In genomic region chr5:35387834-35388490, GRCm38 (mm10) we compare ENCODE assay signal across 8 mouse cellular contexts. TPM values are rescaled to one million over a fixed set of nuclear protein-coding genes. Genes with fewer than 3 reads are reported as not detected.
DNase-seq lines count a peak whose midpoint lies in the region; ATAC-seq lines count a peak whose summit lies in the region.

No protein-coding gene starts in this region.

- H3K4me1 ChIP-seq in heart, embryonic 13.5 days, result peaks cover 27% of the 10 kb centered on the region
- H3K4me1 ChIP-seq in embryonic facial prominence, embryonic 12.5 days, result peaks cover 16% of the 10 kb centered on the region
- peaks cover 23% of the 10 kb centered on the region for H3K4me1 ChIP-seq in intestine, embryonic 15.5 days (replicated peaks)
- H3K4me1 ChIP-seq in midbrain, embryonic 16.5 days (ENCODE audit: control insufficient read depth, insufficient read depth, low read length), result peaks cover 18% of the 10 kb centered on the region

- no peak for DNase-seq in heart, adult 9 months (ENCODE audit: low spot score in 2 of 2)
- DNase-seq in spleen, adult 12 weeks (ENCODE audit: low spot score), result no peak
- no peak for DNase-seq in right cerebral cortex, adult 18-20 months
- DNase-seq in left cerebral cortex, adult 11 months (ENCODE audit: low spot score), result no peak

- peak overlapping the region; percentile 60 for H3K4me3 ChIP-seq in heart, embryonic 13.5 days
- H3K4me3 ChIP-seq in embryonic facial prominence, embryonic 12.5 days, result peak overlapping the region; percentile 51
- peak overlapping the region; percentile 54 for H3K4me3 ChIP-seq in intestine, embryonic 15.5 days (replicated peaks)
- peak overlapping the region; percentile 36 for H3K4me3 ChIP-seq in midbrain, embryonic 16.5 days (ENCODE audit: low read depth, low read length)

- H3K9me3 ChIP-seq in heart, embryonic 13.5 days, result no peaks in the 10 kb centered on the region
- no peaks in the 10 kb centered on the region for H3K9me3 ChIP-seq in embryonic facial prominence, embryonic 12.5 days
- H3K9me3 ChIP-seq in intestine, embryonic 15.5 days, result no peaks in the 10 kb centered on the region
- H3K9me3 ChIP-seq in midbrain, embryonic 16.5 days (replicated peaks; ENCODE audit: control insufficient read depth, low read length, poor library complexity, severe bottlenecking), result no peaks in the 10 kb centered on the region

- H3K9ac ChIP-seq in heart, embryonic 13.5 days, result no peak overlapping the region
- H3K9ac ChIP-seq in embryonic facial prominence, embryonic 12.5 days, result no peak overlapping the region
- no peak overlapping the region for H3K9ac ChIP-seq in intestine, embryonic 15.5 days
- no peak overlapping the region for H3K9ac ChIP-seq in midbrain, embryonic 16.5 days (ENCODE audit: low read depth, low read length)

- H3K36me3 ChIP-seq in heart, embryonic 13.5 days, result no peaks in the 10 kb centered on the region
- no peaks in the 10 kb centered on the region for H3K36me3 ChIP-seq in embryonic facial prominence, embryonic 12.5 days
- H3K36me3 ChIP-seq in intestine, embryonic 15.5 days, result no peaks in the 10 kb centered on the region
- H3K36me3 ChIP-seq in midbrain, embryonic 16.5 days (ENCODE audit: control insufficient read depth, insufficient read depth, low read length), result no peaks in the 10 kb centered on the region

- peak overlapping the region; percentile 75 for H3K4me2 ChIP-seq in heart, embryonic 13.5 days
- H3K4me2 ChIP-seq in embryonic facial prominence, embryonic 12.5 days (replicated peaks), result peak overlapping the region; percentile 77
- peak overlapping the region; percentile 83 for H3K4me2 ChIP-seq in intestine, embryonic 15.5 days (replicated peaks)
- peak overlapping the region; percentile 57 for H3K4me2 ChIP-seq in midbrain, embryonic 16.5 days (ENCODE audit: low read length)

- H3K27ac ChIP-seq in heart, embryonic 13.5 days (replicated peaks), result no peak overlapping the region
- H3K27ac ChIP-seq in embryonic facial prominence, embryonic 12.5 days, result no peak overlapping the region
- H3K27ac ChIP-seq in intestine, embryonic 15.5 days, result no peak overlapping the region
- H3K27ac ChIP-seq in midbrain, embryonic 16.5 days (ENCODE audit: low read length), result no peak overlapping the region

- ATAC-seq in heart, embryonic 13.5 days (ENCODE audit: extremely low read depth, insufficient number of reproducible peaks, low FRiP score, low TSS enrichment), result no peak
- ATAC-seq in embryonic facial prominence, embryonic 12.5 days (ENCODE audit: insufficient number of reproducible peaks, insufficient read depth, low FRiP score, low TSS enrichment), result no peak
- no peak for ATAC-seq in intestine, embryonic 15.5 days
- ATAC-seq in midbrain, embryonic 16.5 days, result no peak

- WGBS in heart, embryonic 13.5 days, result 2% methylated on average over 38 of the region's 38 CpGs
- WGBS in embryonic facial prominence, embryonic 12.5 days, result under 1% methylated on average over 38 of the region's 38 CpGs
- WGBS in intestine, embryonic 15.5 days, result 2% methylated on average over 38 of the region's 38 CpGs
- 1% methylated on average over 38 of the region's 38 CpGs for WGBS in midbrain, embryonic 16.5 days

- H3K27me3 ChIP-seq in heart, embryonic 13.5 days (replicated peaks), result peaks cover 100% of the 10 kb centered on the region
- peaks cover 100% of the 10 kb centered on the region for H3K27me3 ChIP-seq in embryonic facial prominence, embryonic 12.5 days
- H3K27me3 ChIP-seq in intestine, embryonic 15.5 days (replicated peaks), result peaks cover 100% of the 10 kb centered on the region
- peaks cover 98% of the 10 kb centered on the region for H3K27me3 ChIP-seq in midbrain, embryonic 16.5 days (ENCODE audit: control insufficient read depth, insufficient read depth, low read depth, low read length)

RNA-seq across cellular contexts. Expression of gene Hmx1, which starts 0.9 kb away (rescaled TPM):
- polyA plus RNA-seq in heart, embryonic 13.5 days (2015; fragmentation: Nextera tagmentation; extraction: Ambion mirVana), result 0.13 TPM in 1 of 2 replicates, not detected in the other
- 11.1 and 17.3 TPM in 2 replicates for polyA plus RNA-seq in embryonic facial prominence, embryonic 12.5 days (2016; fragmentation: Nextera tagmentation; extraction: Ambion mirVana)
- 0.09 and 0.18 TPM in 2 replicates for polyA plus RNA-seq in intestine, embryonic 15.5 days (2015; fragmentation: Nextera tagmentation; extraction: Ambion mirVana)
- not detected in 2 replicates for polyA plus RNA-seq in midbrain, embryonic 16.5 days (2015; fragmentation: Nextera tagmentation; extraction: Ambion mirVana)

Comparison
In these comparisons a context has a peak if more than half of its experiments do, and no peak if none do; other contexts are left out.
1. RNA of gene Hmx1, which starts 0.9 kb away (polyA plus RNA-seq): 11.1 to 17.3 TPM in embryonic facial prominence, embryonic 12.5 days; 0.13 TPM in heart, embryonic 13.5 days, 0.09 to 0.18 TPM in intestine, embryonic 15.5 days and not detected in midbrain, embryonic 16.5 days; every median in the first group is over 10 times any median in the second.
2. Peak in every context shown above with its lines, with median percentiles within 50 percentile points of each other: H3K4me2 ChIP-seq and H3K4me3 ChIP-seq.